Comparison of ENCODE assay signal across 9 mouse cellular contexts in the genomic region with DNA sequence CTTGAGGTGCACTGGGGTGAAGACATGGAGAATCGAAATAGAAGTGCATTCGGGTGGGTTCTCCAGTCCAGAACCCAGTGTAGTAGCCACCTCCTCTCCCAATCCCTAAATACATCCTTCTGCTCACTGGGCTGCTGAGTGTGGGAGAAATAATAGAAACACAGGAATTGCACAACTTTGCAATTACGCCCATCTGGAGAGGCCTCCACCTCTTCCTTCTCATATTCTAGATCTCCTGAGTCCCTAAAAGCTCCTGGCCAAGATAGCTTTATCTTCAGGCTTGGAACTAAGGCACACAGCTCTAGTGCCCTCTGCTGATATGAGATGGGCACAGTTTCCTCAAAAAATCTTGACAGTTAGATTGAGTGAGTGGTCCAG. TPM values are rescaled to one million over a fixed set of nuclear protein-coding genes. Genes with fewer than 3 reads are reported as not detected.
DNase-seq lines count a peak whose midpoint lies in the region; ATAC-seq lines count a peak whose summit lies in the region.
"Had no signal": no experiment of that assay in that cellular context is flagged by ENCODE, and none has a peak within 500 bp of the region (broad histone marks: within the 10 kb centered on the region; RNA-seq: fewer than 3 reads in every experiment).

No protein-coding gene starts in this region.

- H3K27ac ChIP-seq in midbrain, embryonic 10.5 days (replicated peaks): peak overlapping the region; percentile 95; the same call in 1 of the 2 replicates
- no peak overlapping the region for H3K27ac ChIP-seq in midbrain, embryonic 11.5 days (ENCODE audit: low read depth, low read length)
- peak overlapping the region; percentile 93 for H3K27ac ChIP-seq in embryonic facial prominence, embryonic 14.5 days (replicated peaks; ENCODE audit: low read depth, low read length)
- peak overlapping the region; percentile 81 for H3K27ac ChIP-seq in hindbrain, embryonic 14.5 days

- H3K9ac ChIP-seq in midbrain, embryonic 11.5 days (ENCODE audit: low read length): no peak overlapping the region; the same call in 1 of the 2 replicates
- peak overlapping the region; percentile 85 for H3K9ac ChIP-seq in embryonic facial prominence, embryonic 14.5 days (ENCODE audit: low read depth, low read length)
- no peak overlapping the region; the same call in 1 of the 2 replicates for H3K9ac ChIP-seq in hindbrain, embryonic 14.5 days

- H3K4me3 ChIP-seq in midbrain, embryonic 10.5 days: peak overlapping the region; percentile 82; the same call in 1 of the 2 replicates
- no peak overlapping the region for H3K4me3 ChIP-seq in midbrain, embryonic 11.5 days (ENCODE audit: low read depth, low read length)
- H3K4me3 ChIP-seq in embryonic facial prominence, embryonic 14.5 days (ENCODE audit: low read depth, low read length): peak overlapping the region; percentile 79; the same call in 1 of the 2 replicates
- H3K4me3 ChIP-seq in hindbrain, embryonic 14.5 days (replicated peaks; ENCODE audit: low read length): peak overlapping the region; percentile 53; the same call in 1 of the 2 replicates

- DNase-seq in midbrain, embryonic 10.5 days (ENCODE audit: low spot score): peak; percentile 34
- no peak for DNase-seq in midbrain, embryonic 11.5 days (ENCODE audit: low spot score, missing footprints)
- peak; percentile 88 for DNase-seq in embryonic facial prominence, embryonic 14.5 days (ENCODE audit: low spot score)
- peak; percentile 74 for DNase-seq in hindbrain, embryonic 14.5 days (ENCODE audit: low spot score)
- peak; percentile 48 for DNase-seq in lung, postnatal 14 days
- DNase-seq in left cerebral cortex, adult 18-20 months (ENCODE audit: low spot score in 2 of 2): no peak
- no peak for DNase-seq in left cerebral cortex, adult 11 months (ENCODE audit: low spot score)

- H3K9me3 ChIP-seq in midbrain, embryonic 10.5 days (replicated peaks): no peaks in the 10 kb centered on the region
- no peaks in the 10 kb centered on the region for H3K9me3 ChIP-seq in midbrain, embryonic 11.5 days (ENCODE audit: control insufficient read depth, low read length)
- H3K9me3 ChIP-seq in embryonic facial prominence, embryonic 14.5 days (ENCODE audit: control insufficient read depth, low read length): no peaks in the 10 kb centered on the region
- no peaks in the 10 kb centered on the region for H3K9me3 ChIP-seq in hindbrain, embryonic 14.5 days (ENCODE audit: control insufficient read depth, low read length)
- H3K9me3 ChIP-seq: megakaryocyte, embryonic 14.5 days had no signal

- no peaks in the 10 kb centered on the region for H3K27me3 ChIP-seq in midbrain, embryonic 10.5 days (ENCODE audit: low read depth, poor library complexity, severe bottlenecking)
- no peaks in the 10 kb centered on the region for H3K27me3 ChIP-seq in midbrain, embryonic 11.5 days (ENCODE audit: control insufficient read depth, insufficient read depth, low read length)
- no peaks in the 10 kb centered on the region for H3K27me3 ChIP-seq in embryonic facial prominence, embryonic 14.5 days (replicated peaks; ENCODE audit: control insufficient read depth, insufficient read depth, low read length)
- no peaks in the 10 kb centered on the region for H3K27me3 ChIP-seq in hindbrain, embryonic 14.5 days (ENCODE audit: control insufficient read depth, insufficient read depth, low read length)

- 62% methylated on average over 3 of the region's 3 CpGs for WGBS in midbrain, embryonic 10.5 days
- WGBS in midbrain, embryonic 11.5 days: 56% methylated on average over 3 of the region's 3 CpGs
- whole genome bisulfite sequencing in embryonic facial prominence, embryonic 14.5 days: 56% methylated on average over 3 of the region's 3 CpGs
- 57% methylated on average over 3 of the region's 3 CpGs for WGBS in hindbrain, embryonic 14.5 days

- H3K36me3 ChIP-seq in midbrain, embryonic 10.5 days: no peaks in the 10 kb centered on the region
- no peaks in the 10 kb centered on the region for H3K36me3 ChIP-seq in midbrain, embryonic 11.5 days (ENCODE audit: control insufficient read depth, insufficient read depth, low read length)
- H3K36me3 ChIP-seq in embryonic facial prominence, embryonic 14.5 days (ENCODE audit: control insufficient read depth, insufficient read depth, low read length): no peaks in the 10 kb centered on the region
- no peaks in the 10 kb centered on the region for H3K36me3 ChIP-seq in hindbrain, embryonic 14.5 days (replicated peaks; ENCODE audit: control insufficient read depth, insufficient read depth)

- H3K4me1 ChIP-seq in midbrain, embryonic 10.5 days: peaks cover 43% of the 10 kb centered on the region
- H3K4me1 ChIP-seq in midbrain, embryonic 11.5 days (ENCODE audit: control insufficient read depth, insufficient read depth, low read length): peaks cover 25% of the 10 kb centered on the region
- H3K4me1 ChIP-seq in embryonic facial prominence, embryonic 14.5 days (ENCODE audit: control insufficient read depth, insufficient read depth, low read length): peaks cover 18% of the 10 kb centered on the region
- H3K4me1 ChIP-seq in hindbrain, embryonic 14.5 days (replicated peaks; ENCODE audit: control insufficient read depth, insufficient read depth, low read length): peaks cover 22% of the 10 kb centered on the region

- ATAC-seq in midbrain, embryonic 11.5 days (ENCODE audit: low FRiP score): no peak
- no peak for ATAC-seq in embryonic facial prominence, embryonic 14.5 days (ENCODE audit: low read depth)
- ATAC-seq in hindbrain, embryonic 14.5 days (ENCODE audit: low FRiP score): no peak
- ATAC-seq in erythroblast, adult 5-6 weeks (replicated peaks; ENCODE audit: low FRiP score, poor library complexity, severe bottlenecking): no peak

- no peak overlapping the region for H3K4me2 ChIP-seq in midbrain, embryonic 11.5 days
- peak overlapping the region; percentile 91 for H3K4me2 ChIP-seq in embryonic facial prominence, embryonic 14.5 days (ENCODE audit: low read depth, low read length)
- H3K4me2 ChIP-seq in hindbrain, embryonic 14.5 days (replicated peaks): peak overlapping the region; percentile 65

RNA-seq across cellular contexts. Expression of a gene that starts 0.9 kb away (rescaled TPM):
- 11.2 and 11.6 TPM in 2 replicates for polyA plus RNA-seq in midbrain, embryonic 10.5 days (2016; fragmentation: Nextera tagmentation; extraction: Ambion mirVana)
- 6.4 and 7.4 TPM in 2 replicates for polyA plus RNA-seq in midbrain, embryonic 11.5 days (2014; fragmentation: Nextera tagmentation; extraction: Ambion mirVana)
- polyA plus RNA-seq in embryonic facial prominence, embryonic 14.5 days (2014; fragmentation: Nextera tagmentation; extraction: Ambion mirVana): 12.8 and 14.1 TPM in 2 replicates
- 3.8 and 4.1 TPM in 2 replicates for polyA plus RNA-seq in hindbrain, embryonic 14.5 days (2014; fragmentation: Nextera tagmentation; extraction: Ambion mirVana)
- not detected in 2 replicates for total RNA-seq in erythroblast, adult 5-6 weeks (2015; ENCODE audit: low replicate concordance)
- total RNA-seq in erythroblast, adult 5-6 weeks (2017; ENCODE audit: low replicate concordance): not detected in 2 replicates
- 1 to 10 TPM; 3.9 to 4.2 TPM for total RNA-seq in left cerebral cortex, adult 18-20 months (2021)

Comparison
In these comparisons a context has a peak if more than half of its experiments do, and no peak if none do; other contexts are left out.
1. DNase-seq: peak in midbrain, embryonic 10.5 days (single experiment), embryonic facial prominence, embryonic 14.5 days (single experiment), hindbrain, embryonic 14.5 days (single experiment) and lung, postnatal 14 days (single experiment); none in midbrain, embryonic 11.5 days (single experiment), left cerebral cortex, adult 18-20 months (0 of 2) and left cerebral cortex, adult 11 months (single experiment).